Mouse (Mus musculus) myocyte (in vitro differentiated cells): Measurements from ENCODE around the gene Bola2.

ENCODE experiments used
- E2F4 ChIP-seq: IDR thresholded peaks from one replicate; pipeline ENCODE4 v1.6.1; 2011; ENCODE audit warnings: mild to moderate bottlenecking, control low read depth, moderate library complexity; ENCODE audit not compliant: insufficient read depth
- MAX ChIP-seq: IDR thresholded peaks from one replicate; pipeline ENCODE4 v1.6.1; 2011; ENCODE audit warnings: low read depth, mild to moderate bottlenecking, control low read depth
- MYOD1 ChIP-seq, 3 experiments: IDR thresholded peaks; one replicate each; pipeline ENCODE4 v1.6.1; 2011; ENCODE audit warnings: control low read depth in 2 of 3, low read depth in 2 of 3, mild to moderate bottlenecking in 2 of 3, moderate library complexity in 1 of 3; ENCODE audit not compliant: insufficient read length in 2 of 3, control insufficient read depth in 1 of 3
- POLR2A ChIP-seq: IDR thresholded peaks from one replicate; pipeline ENCODE4 v1.6.1; 2011; ENCODE audit warnings: low read depth, mild to moderate bottlenecking, control low read depth, moderate library complexity; ENCODE audit not compliant: insufficient read length
- REST ChIP-seq: IDR thresholded peaks from one replicate; pipeline ENCODE4 v1.6.1; 2011; ENCODE audit warnings: mild to moderate bottlenecking, control low read depth, moderate library complexity; ENCODE audit not compliant: insufficient read depth, insufficient read length
- SRF ChIP-seq: IDR thresholded peaks from one replicate; pipeline ENCODE4 v1.6.1; 2011; ENCODE audit warnings: low read depth; ENCODE audit not compliant: control insufficient read depth, insufficient read length
- TCF12 ChIP-seq: IDR thresholded peaks from one replicate; pipeline ENCODE4 v1.6.1; 2011; ENCODE audit warnings: mild to moderate bottlenecking, control low read depth; ENCODE audit not compliant: poor library complexity, insufficient read depth, severe bottlenecking
- USF1 ChIP-seq: IDR thresholded peaks from one replicate; pipeline ENCODE4 v1.6.1; 2011; ENCODE audit warnings: low read depth, mild to moderate bottlenecking, control low read depth, moderate library complexity

- TF ChIP-seq POLR2A (no peak), E2F4 (no peak), USF1 (no peak), MAX (no peak), MYOD1 (IDR thresholded peaks at IDR 0.05; ENCODE audit: control insufficient read depth in 1 of 3, insufficient read length in 2 of 3, low read depth in 2 of 3) (no peak), SRF (no peak), REST (no peak), TCF12 (no peak)
These were observed 3.5 kb upstream of the Bola2 start for GRCm38 (mm10) chr7:126691676-126692075.
